Mouse (Mus musculus): ENCODE results near the gene Osbpl8. TPM values are rescaled to one million over a fixed set of nuclear protein-coding genes. Genes with fewer than 3 reads are reported as not detected.
A peak's percentile ranks its signal among the peaks of the same experiment; 100 is the strongest.
"Not testable (repeated sequence)": the region's sequence is repeated elsewhere in the genome, so short reads cannot be mapped to it uniquely, and the experiment has no call there.

The Osbpl8 gene
- total and polyA plus RNA-seq, 2 experiments from 2014 or later: 15.8 to 36.3 TPM

- ATAC-seq: no peak
- DNase-seq (ENCODE audit: low spot score): no peak
- Histone ChIP-seq H3K9ac (replicated peaks; ENCODE audit: low read length) (no peak overlapping the region), H3K36me3 (ENCODE audit: insufficient read depth, low read length) (no peaks in the 10 kb centered on the region), H3K9me3 (ENCODE audit: low read length) (no peaks in the 10 kb centered on the region), H3K4me1 (ENCODE audit: insufficient read depth, low read length) (no peaks in the 10 kb centered on the region), H3K27ac (no peak overlapping the region), H3K4me3 (ENCODE audit: low read length) (no peak overlapping the region), H3K4me2 (ENCODE audit: low read depth, low read length) (no peak overlapping the region), H3K27me3 (ENCODE audit: insufficient read depth, low read length) (no peaks in the 10 kb centered on the region)
- WGBS: 70% methylated on average over 3 of the region's 3 CpGs
- no peak for TF ChIP-seq CTCF (IDR thresholded peaks at IDR 0.05; ENCODE audit: low read depth)
These were observed 51.0 kb downstream of the Osbpl8 start for GRCm38 (mm10) chr10:111215572-111215971.

GRCm38 (mm10) chr10:111216111-111216510 lies 51.6 kb downstream of the Osbpl8 start:
- H3K4me3 ChIP-seq (ENCODE audit: low read length): no peak overlapping the region

DNA sequence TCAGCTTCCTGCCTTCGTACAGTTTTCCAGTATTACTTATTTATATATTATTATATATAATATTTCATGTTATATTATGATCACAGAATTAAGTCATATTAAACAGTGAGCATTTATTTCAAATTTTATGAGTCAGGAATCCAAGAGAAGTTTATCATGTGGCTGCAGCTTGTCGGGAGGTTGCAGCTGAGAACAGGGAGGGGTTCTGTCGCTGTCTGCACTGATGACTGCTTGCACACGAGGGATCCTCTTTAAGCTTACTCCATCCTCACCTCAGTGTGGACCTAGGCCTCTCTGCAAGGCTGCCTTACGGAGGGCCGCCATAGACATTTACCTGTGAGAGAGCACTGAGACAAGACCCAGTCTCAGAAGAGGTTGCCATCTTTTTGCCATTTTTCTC lies 58.0 kb downstream of the Osbpl8 start:
- Histone ChIP-seq H3K4me2 (ENCODE audit: low read depth, low read length) (no peak overlapping the region), H3K9ac (replicated peaks; ENCODE audit: low read length) (no peak overlapping the region), H3K4me1 (ENCODE audit: insufficient read depth, low read length) (no peaks in the 10 kb centered on the region), H3K9me3 (ENCODE audit: low read length) (no peaks in the 10 kb centered on the region), H3K27me3 (ENCODE audit: insufficient read depth, low read length) (no peaks in the 10 kb centered on the region), H3K4me3 (ENCODE audit: low read length) (no peak overlapping the region), H3K27ac (no peak overlapping the region), H3K36me3 (ENCODE audit: insufficient read depth, low read length) (no peaks in the 10 kb centered on the region)
- DNase-seq (ENCODE audit: low spot score) (no peak), ATAC-seq (no peak)
- TF ChIP-seq CTCF (IDR thresholded peaks at IDR 0.05; ENCODE audit: low read depth): no peak
- 80% methylated on average over 6 of the region's 6 CpGs for WGBS

More at GRCm38 (mm10) chr10:111216111-111216510, 51.6 kb downstream of the Osbpl8 start:
- H3K27ac ChIP-seq: no peak overlapping the region
- H3K36me3 ChIP-seq (ENCODE audit: insufficient read depth, low read length): no peaks in the 10 kb centered on the region
- H3K4me2 ChIP-seq (ENCODE audit: low read depth, low read length): no peak overlapping the region
- H3K9me3 ChIP-seq (ENCODE audit: low read length): no peaks in the 10 kb centered on the region
- no peaks in the 10 kb centered on the region for H3K4me1 ChIP-seq (ENCODE audit: insufficient read depth, low read length)
- TF ChIP-seq CTCF (IDR thresholded peaks at IDR 0.05; ENCODE audit: low read depth): no peak
- no peak overlapping the region for H3K9ac ChIP-seq (replicated peaks; ENCODE audit: low read length)
- ATAC-seq: no peak
- DNase-seq (ENCODE audit: low spot score): no peak
- H3K27me3 ChIP-seq (ENCODE audit: insufficient read depth, low read length): no peaks in the 10 kb centered on the region
- 89% methylated on average over 3 of the region's 3 CpGs for WGBS

- Histone ChIP-seq H3K4me2 (ENCODE audit: low read depth, low read length) (no peak overlapping the region), H3K4me3 (ENCODE audit: low read length) (no peak overlapping the region), H3K9ac (replicated peaks; ENCODE audit: low read length) (no peak overlapping the region), H3K4me1 (ENCODE audit: insufficient read depth, low read length) (no peaks in the 10 kb centered on the region), H3K9me3 (ENCODE audit: low read length) (no peaks in the 10 kb centered on the region), H3K27me3 (ENCODE audit: insufficient read depth, low read length) (no peaks in the 10 kb centered on the region), H3K36me3 (ENCODE audit: insufficient read depth, low read length) (no peaks in the 10 kb centered on the region), H3K27ac (no peak overlapping the region)
- DNase-seq (ENCODE audit: low spot score) (no peak), ATAC-seq (no peak)
- TF ChIP-seq CTCF (IDR thresholded peaks at IDR 0.05; ENCODE audit: low read depth): no peak
- WGBS: 33% methylated on average over 10 of the region's 10 CpGs
These were observed 58.8 kb downstream of the Osbpl8 start for GRCm38 (mm10) chr10:111223218-111223830.

DNA sequence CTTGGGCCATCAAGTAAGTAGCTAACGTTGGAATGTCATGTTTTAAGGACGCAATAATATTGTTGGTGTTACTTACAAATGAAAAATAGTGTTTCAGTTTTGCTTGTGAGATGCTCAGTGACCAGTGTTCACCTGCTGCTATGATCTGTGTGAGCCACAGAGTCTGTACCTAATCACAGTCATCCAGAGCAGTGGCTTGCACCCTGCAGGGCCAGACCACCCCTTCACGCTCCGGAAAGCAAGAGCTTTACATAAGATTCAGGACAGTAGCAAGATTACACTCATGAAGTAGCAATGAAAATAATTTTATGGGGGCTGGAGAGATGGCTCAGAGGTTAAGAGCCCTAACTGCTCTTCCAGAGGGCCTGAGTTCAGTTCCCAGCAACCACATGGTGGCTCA lies 60.1 kb downstream of the Osbpl8 start:
- Histone ChIP-seq H3K4me2 (ENCODE audit: low read depth, low read length) (no peak overlapping the region), H3K36me3 (ENCODE audit: insufficient read depth, low read length) (no peaks in the 10 kb centered on the region), H3K4me1 (ENCODE audit: insufficient read depth, low read length) (no peaks in the 10 kb centered on the region), H3K27me3 (ENCODE audit: insufficient read depth, low read length) (no peaks in the 10 kb centered on the region), H3K27ac (no peak overlapping the region), H3K4me3 (ENCODE audit: low read length) (no peak overlapping the region), H3K9me3 (ENCODE audit: low read length) (no peaks in the 10 kb centered on the region), H3K9ac (replicated peaks; ENCODE audit: low read length) (no peak overlapping the region)
- WGBS: 92% methylated on average over 4 of the region's 4 CpGs
- DNase-seq (ENCODE audit: low spot score) (no peak), ATAC-seq (no peak)
- TF ChIP-seq CTCF (IDR thresholded peaks at IDR 0.05; ENCODE audit: low read depth): no peak

DNA sequence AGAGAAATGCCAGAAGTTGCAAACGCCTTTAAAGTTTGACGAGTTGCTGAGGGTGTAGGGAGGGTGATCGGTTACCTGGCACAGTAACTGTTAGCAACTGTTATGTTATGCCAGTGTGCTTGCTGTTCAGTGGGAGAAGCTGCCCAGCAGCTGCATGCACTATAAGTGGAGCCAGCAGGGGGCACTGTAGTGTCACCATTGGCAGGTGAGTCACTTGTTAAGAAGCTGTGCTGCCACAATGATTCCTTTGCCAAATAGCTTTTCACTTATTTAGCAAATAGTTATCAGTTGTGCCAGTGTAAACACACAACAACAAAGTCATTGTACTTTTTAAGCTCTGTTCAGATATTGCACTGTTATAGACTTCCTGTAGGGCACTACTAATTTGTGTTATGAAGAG lies 62.0 kb downstream of the Osbpl8 start:
- DNase-seq (ENCODE audit: low spot score) (peak; percentile 93), ATAC-seq (peak; percentile 69)
- Histone ChIP-seq H3K9ac (replicated peaks; ENCODE audit: low read length) (no peak overlapping the region), H3K36me3 (ENCODE audit: insufficient read depth, low read length) (no peaks in the 10 kb centered on the region), H3K9me3 (ENCODE audit: low read length) (no peaks in the 10 kb centered on the region), H3K27me3 (ENCODE audit: insufficient read depth, low read length) (no peaks in the 10 kb centered on the region), H3K4me3 (ENCODE audit: low read length) (no peak overlapping the region), H3K4me2 (ENCODE audit: low read depth, low read length) (no peak overlapping the region), H3K4me1 (ENCODE audit: insufficient read depth, low read length) (no peaks in the 10 kb centered on the region), H3K27ac (no peak overlapping the region; the same call in 1 of the 2 replicates)
- WGBS: 20% methylated on average over 3 of the region's 3 CpGs
- peak; percentile 93 for TF ChIP-seq CTCF (IDR thresholded peaks at IDR 0.05; ENCODE audit: low read depth)

DNA sequence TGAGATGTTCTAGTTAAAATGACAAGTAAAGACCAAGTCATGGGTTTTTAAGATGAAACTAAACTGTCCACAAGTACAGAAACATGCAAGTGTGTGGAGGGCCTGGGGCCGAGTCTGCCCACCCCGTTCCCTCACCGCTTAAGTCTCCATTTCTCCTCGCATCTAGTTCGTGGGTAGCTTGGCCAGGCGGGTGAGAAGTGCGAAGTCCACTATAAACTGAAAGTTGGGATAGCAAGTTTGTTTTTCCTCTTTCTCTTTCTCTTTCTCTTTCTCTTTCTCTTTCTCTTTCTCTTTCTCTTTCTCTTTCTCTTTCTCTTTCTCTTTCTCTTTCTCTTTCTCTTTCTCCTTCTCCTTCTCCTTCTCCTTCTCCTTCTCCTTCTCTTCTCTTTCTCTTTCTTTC lies 67.7 kb downstream of the Osbpl8 start:
- WGBS: 93% methylated on average over 7 of the region's 7 CpGs
- H3K27me3 ChIP-seq (ENCODE audit: insufficient read depth, low read length); H3K36me3 ChIP-seq (ENCODE audit: insufficient read depth, low read length); DNase-seq (ENCODE audit: low spot score); ATAC-seq; H3K4me3 ChIP-seq (ENCODE audit: low read length); H3K4me2 ChIP-seq (ENCODE audit: low read depth, low read length); H3K9ac ChIP-seq (replicated peaks; ENCODE audit: low read length); H3K27ac ChIP-seq; H3K9me3 ChIP-seq (ENCODE audit: low read length); H3K4me1 ChIP-seq (ENCODE audit: insufficient read depth, low read length): not testable (repeated sequence)
